Mouse (Mus musculus) ovary, adult 18-20 months (tissue): ENCODE measurements at regions not wholly inside any gene's neighbourhood (a gene's known extent, or its start where the extent isn't known, plus 50 kb on each side); places are given as distances from the start of the nearest gene placed in this dataset.

ENCODE experiments used
- DNase-seq: peaks from one replicate; pipeline ENCODE4 v3.0.0; 2022; ENCODE audit warnings: low spot score, mixed read lengths

DNA sequence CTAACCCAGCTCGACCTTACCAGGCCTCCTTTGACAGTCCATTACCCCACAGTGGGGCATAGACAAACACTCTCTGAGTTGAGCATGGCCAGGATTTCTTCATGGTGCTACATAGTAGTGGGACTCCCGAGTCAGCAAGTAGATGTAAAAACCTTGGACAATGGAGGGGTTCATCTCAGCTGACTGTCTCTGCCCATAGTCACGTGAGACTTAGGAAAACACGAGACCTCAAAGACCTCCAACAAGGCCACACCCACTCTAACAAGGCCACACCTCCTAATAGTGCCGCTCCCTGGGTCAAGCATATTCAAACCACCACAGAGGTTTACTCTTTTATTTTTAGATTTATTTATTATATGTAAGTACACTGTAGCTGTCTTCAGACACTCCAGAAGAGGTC lies 52.5 kb upstream of the Cldn24 start:
- no peak for DNase-seq

DNA sequence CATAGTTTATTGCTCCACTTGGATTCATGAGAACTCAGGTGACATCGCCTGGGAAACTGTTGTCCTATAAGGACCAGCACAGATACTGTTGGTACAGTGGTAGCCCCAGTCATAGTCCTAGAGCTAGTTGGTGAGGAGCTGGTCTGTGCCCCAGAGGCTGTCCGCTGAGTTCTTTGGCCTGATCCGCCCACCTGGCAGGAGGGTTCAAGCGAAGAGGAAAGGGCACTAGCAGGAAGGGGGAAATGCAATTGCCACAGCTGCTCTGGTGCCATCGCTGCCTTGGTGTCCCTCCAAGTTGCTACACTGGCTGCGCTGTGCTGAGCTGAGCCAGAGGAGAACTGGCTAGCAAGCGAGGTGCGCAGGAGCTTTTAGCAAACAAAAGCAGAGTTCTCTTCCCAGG lies 53.2 kb upstream of the Cldn24 start:
- no peak for DNase-seq

DNA sequence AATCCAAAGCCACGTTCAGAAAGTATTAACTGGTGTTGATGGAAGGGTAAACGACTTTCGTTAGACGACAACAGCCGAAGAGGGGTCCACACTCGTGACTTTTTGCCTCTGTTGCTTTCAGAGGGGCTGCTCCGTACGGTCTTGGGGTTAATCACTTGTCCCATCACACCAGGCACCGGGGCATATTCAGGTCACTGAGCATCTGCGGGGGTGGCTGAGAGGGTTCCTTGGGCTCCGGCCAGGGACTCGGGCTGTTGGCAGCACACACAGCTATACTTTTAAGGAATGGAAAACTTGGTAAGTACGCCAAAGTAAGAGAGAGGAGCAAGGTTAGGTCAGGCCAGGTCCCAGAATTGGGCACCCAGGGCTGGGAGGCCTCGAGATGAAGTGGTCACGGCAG lies 50.7 kb upstream of the Cdkn2aip start:
- peak; percentile 14 for DNase-seq

DNA sequence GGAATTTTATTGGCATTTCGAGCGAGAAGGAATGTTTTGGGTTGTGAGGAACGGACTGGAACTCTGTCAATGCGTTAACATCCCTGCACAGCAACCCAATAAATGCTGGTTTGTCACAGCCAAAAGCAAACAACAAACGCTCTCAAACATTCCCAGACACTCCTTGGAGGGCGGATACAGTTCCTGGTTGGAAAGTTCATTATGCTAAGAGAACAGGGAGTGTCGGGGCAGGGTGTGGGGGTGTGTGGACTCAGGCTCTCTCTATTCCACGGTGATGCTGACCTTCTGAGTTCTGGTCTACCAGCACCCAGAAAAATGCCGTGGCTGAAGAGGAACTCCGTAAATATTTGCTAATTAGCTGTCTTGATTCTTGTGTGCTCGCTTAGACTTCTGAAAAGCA lies 50.3 kb upstream of the Cdkn2aip start:
- DNase-seq, result no peak
